In the genomic region with DNA sequence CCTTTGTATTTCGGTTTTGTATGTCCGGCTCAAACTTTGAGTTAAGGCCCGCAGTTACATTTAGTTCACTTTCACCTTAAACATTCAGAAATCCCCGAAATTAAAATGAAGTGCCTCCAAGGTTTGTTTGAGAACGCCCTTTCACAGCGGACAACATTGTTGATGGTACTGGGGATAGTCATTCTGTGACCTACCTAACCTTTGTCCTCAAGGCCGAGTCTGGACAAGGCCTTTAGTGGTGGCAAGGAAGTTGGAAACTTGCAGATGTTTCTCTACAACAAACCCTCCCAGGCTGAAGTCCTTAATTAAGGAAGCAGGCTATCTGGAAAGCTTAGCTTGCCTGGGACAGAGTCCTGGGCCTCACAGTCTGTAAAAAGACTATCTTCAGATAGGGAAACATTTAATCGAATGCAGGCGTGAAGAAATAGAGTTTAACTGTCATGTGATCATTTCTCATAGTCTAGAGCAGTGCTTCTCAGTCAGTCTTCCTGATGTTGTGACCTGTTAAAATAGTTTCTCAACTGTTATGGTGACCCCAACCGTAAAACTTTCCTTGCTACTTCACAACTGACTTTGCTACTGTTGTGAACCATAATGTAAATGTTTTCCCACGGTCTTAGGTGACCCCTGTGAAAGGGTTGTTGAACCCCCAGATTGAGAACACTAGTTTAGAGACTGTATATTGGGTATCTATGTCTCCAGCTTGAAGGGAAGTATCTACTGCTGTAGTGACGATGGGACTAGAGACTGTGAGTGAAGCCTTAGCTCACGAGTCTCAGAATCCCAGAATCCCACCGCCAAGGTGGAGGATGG, we compare ENCODE assay signal across 8 mouse cellular contexts. TPM values are rescaled to one million over a fixed set of nuclear protein-coding genes. Genes with fewer than 3 reads are reported as not detected.
A peak's percentile ranks its signal among the peaks of the same experiment; 100 is the strongest.
DNase-seq lines count a peak whose midpoint lies in the region; ATAC-seq and TF ChIP-seq lines count a peak whose summit lies in the region.

No protein-coding gene starts in this region.

- H3K36me3 ChIP-seq in spleen, adult 2 months (ENCODE audit: control insufficient read depth, insufficient read depth, low read length): no peaks in the 10 kb centered on the region
- peaks cover 32% of the 10 kb centered on the region for H3K36me3 ChIP-seq in forebrain, embryonic 10.5 days (replicated peaks)
- H3K36me3 ChIP-seq in intestine, embryonic 16.5 days (ENCODE audit: control insufficient read depth, insufficient read depth, low read length): no peaks in the 10 kb centered on the region
- H3K36me3 ChIP-seq in midbrain, embryonic 12.5 days: 0 out of 2 replicates have a peak, but pooled peaks cover 12% of the 10 kb centered on the region

- peak; percentile 21; the same call in 1 of the 2 replicates for ATAC-seq in intestine, embryonic 16.5 days
- ATAC-seq in midbrain, embryonic 12.5 days (ENCODE audit: low FRiP score, low read depth): no peak

- peak overlapping the region; percentile 98 for H3K9ac ChIP-seq in intestine, embryonic 16.5 days (ENCODE audit: low read depth, low read length)
- H3K9ac ChIP-seq in midbrain, embryonic 12.5 days (replicated peaks): peak overlapping the region; percentile 80

- no peak for DNase-seq in spleen, adult 2 months (ENCODE audit: low read depth in 1 of 2, low spot score in 2 of 2)
- DNase-seq in spleen, adult 18-20 months: no peak
- no peak for DNase-seq in forebrain, embryonic 10.5 days (ENCODE audit: extremely low spot score, low spot score)
- no peak for DNase-seq in thymus, postnatal 0 days (ENCODE audit: low spot score)
- DNase-seq in embryo, embryonic 9.5 days (ENCODE audit: extremely low spot score): no peak
- no peak for DNase-seq in layer of hippocampus, postnatal 14 days (ENCODE audit: low spot score in 2 of 2)

- TF ChIP-seq POLR2A in spleen, adult 2 months (IDR thresholded peaks at IDR 0.05; ENCODE audit: low read depth, low read length): no peak

- H3K27ac ChIP-seq in spleen, adult 2 months (ENCODE audit: insufficient read depth, low read length): peak overlapping the region; percentile 48
- peak overlapping the region; percentile 98 for H3K27ac ChIP-seq in forebrain, embryonic 10.5 days
- peak overlapping the region; percentile 96 for H3K27ac ChIP-seq in intestine, embryonic 16.5 days (ENCODE audit: low read length)
- H3K27ac ChIP-seq in midbrain, embryonic 12.5 days (replicated peaks): peak overlapping the region; percentile 91

- peak overlapping the region; percentile 50 for H3K4me2 ChIP-seq in intestine, embryonic 16.5 days (ENCODE audit: low read depth, low read length)
- H3K4me2 ChIP-seq in midbrain, embryonic 12.5 days (replicated peaks): peak overlapping the region; percentile 92

- no peak for TF ChIP-seq CTCF in spleen, adult 2 months (IDR thresholded peaks at IDR 0.05; ENCODE audit: extremely low read depth, insufficient read depth, insufficient read length, insufficient replicate concordance)

- peak overlapping the region; percentile 98 for H3K4me3 ChIP-seq in spleen, adult 2 months (ENCODE audit: extremely low read depth, insufficient read depth, insufficient read length)
- peak overlapping the region; percentile 94 for H3K4me3 ChIP-seq in forebrain, embryonic 10.5 days
- peak overlapping the region; percentile 77 for H3K4me3 ChIP-seq in intestine, embryonic 16.5 days (ENCODE audit: low read length)
- peak overlapping the region; percentile 74 for H3K4me3 ChIP-seq in midbrain, embryonic 12.5 days

- no peaks in the 10 kb centered on the region for H3K9me3 ChIP-seq in forebrain, embryonic 10.5 days
- H3K9me3 ChIP-seq in intestine, embryonic 16.5 days (ENCODE audit: control insufficient read depth, low read length): no peaks in the 10 kb centered on the region
- H3K9me3 ChIP-seq in midbrain, embryonic 12.5 days: no peaks in the 10 kb centered on the region

- no peaks in the 10 kb centered on the region for H3K27me3 ChIP-seq in spleen, adult 2 months (ENCODE audit: control insufficient read depth, insufficient read depth, low read length)
- H3K27me3 ChIP-seq in forebrain, embryonic 10.5 days (ENCODE audit: poor library complexity, severe bottlenecking): no peaks in the 10 kb centered on the region
- H3K27me3 ChIP-seq in intestine, embryonic 16.5 days (replicated peaks; ENCODE audit: control insufficient read depth, insufficient read depth, low read length): no peaks in the 10 kb centered on the region
- H3K27me3 ChIP-seq in midbrain, embryonic 12.5 days: no peaks in the 10 kb centered on the region

- 6% methylated on average over 14 of the region's 14 CpGs for WGBS in spleen, adult 2 months
- 19% methylated on average over 14 of the region's 14 CpGs for WGBS in forebrain, embryonic 10.5 days
- 3% methylated on average over 14 of the region's 14 CpGs for WGBS in intestine, embryonic 16.5 days
- WGBS in midbrain, embryonic 12.5 days: 10% methylated on average over 14 of the region's 14 CpGs

- peaks cover 17% of the 10 kb centered on the region; the same call in 1 of the 2 replicates for H3K4me1 ChIP-seq in spleen, adult 2 months (ENCODE audit: control insufficient read depth, insufficient read depth, insufficient read length)
- H3K4me1 ChIP-seq in forebrain, embryonic 10.5 days: peaks cover 74% of the 10 kb centered on the region
- peaks cover 27% of the 10 kb centered on the region for H3K4me1 ChIP-seq in intestine, embryonic 16.5 days (ENCODE audit: control insufficient read depth, insufficient read depth, low read length)
- H3K4me1 ChIP-seq in midbrain, embryonic 12.5 days: peaks cover 64% of the 10 kb centered on the region

RNA-seq across cellular contexts. Expression of gene Ctnnb1, which starts 6.0 kb away (rescaled TPM):
- polyA plus RNA-seq in spleen, adult 2 months (2012; rRNA removed): 44.7 and 62.5 TPM in 2 replicates
- polyA plus RNA-seq in forebrain, embryonic 10.5 days (2016; fragmentation: Nextera tagmentation; extraction: Ambion mirVana): 647 and 664 TPM in 2 replicates
- polyA plus RNA-seq in intestine, embryonic 16.5 days (2015; fragmentation: Nextera tagmentation; extraction: Ambion mirVana): 448 and 454 TPM in 2 replicates
- polyA plus RNA-seq in midbrain, embryonic 12.5 days (2016; fragmentation: Nextera tagmentation; extraction: Ambion mirVana): 847 and 873 TPM in 2 replicates
- 217 and 220 TPM in 2 replicates for polyA plus RNA-seq in thymus, postnatal 0 days (2015; fragmentation: Nextera tagmentation; extraction: Ambion mirVana)
- 100 to 1,000 TPM; 772 to 788 TPM for total RNA-seq in layer of hippocampus, postnatal 14 days (2021)

Comparison
In these comparisons a context has a peak if more than half of its experiments do, and no peak if none do; other contexts are left out.
1. H3K27ac ChIP-seq: peak in every context shown above with its lines; median percentile 98 in forebrain, embryonic 10.5 days; 96 in intestine, embryonic 16.5 days; 91 in midbrain, embryonic 12.5 days; 48 in spleen, adult 2 months.